In the genomic region with DNA sequence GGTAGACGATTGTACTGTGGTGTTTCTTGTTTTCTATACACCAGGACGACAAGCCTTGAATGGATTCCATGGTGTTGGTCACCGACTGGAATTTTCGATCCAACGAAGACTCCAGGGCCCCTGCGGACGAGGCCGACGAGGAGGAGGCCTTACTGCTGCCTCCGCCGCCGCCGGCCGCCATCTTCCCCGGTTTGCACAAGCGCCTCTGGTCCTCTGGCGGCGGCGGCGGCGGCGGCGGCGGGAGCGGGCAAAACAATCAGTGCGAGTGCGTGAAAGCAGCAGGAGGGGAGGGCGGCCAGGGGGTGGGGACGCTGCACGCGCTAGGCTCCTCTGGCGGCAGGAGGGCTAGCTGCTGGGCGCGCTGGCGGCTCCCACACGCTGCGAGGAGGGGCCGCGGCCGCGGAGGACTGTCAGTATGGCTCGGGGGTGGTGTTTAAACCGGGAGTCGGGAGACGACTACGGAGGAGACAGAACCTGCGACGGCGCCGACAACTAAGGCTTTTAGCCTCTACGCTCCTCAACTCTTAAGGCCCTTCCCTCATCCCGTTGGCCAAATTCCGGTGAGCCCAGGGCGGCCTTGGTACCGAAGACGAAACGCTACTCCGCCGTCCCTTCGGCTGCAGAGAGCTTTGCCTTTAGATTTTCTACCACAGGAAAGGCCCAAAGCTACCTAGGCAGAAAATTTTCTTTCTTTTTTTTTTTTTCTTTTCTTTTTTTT, we compare ENCODE assay signal across 8 mouse cellular contexts. TPM values are rescaled to one million over a fixed set of nuclear protein-coding genes. Genes with fewer than 3 reads are reported as not detected.
DNase-seq lines count a peak whose midpoint lies in the region; ATAC-seq lines count a peak whose summit lies in the region.

Rprd2 (minus strand) TSS at position 293 of the 718 bp plus-strand sequence.

- peak; percentile 81 for DNase-seq in 3T3-L1 (ENCODE audit: low read depth, low spot score)
- DNase-seq in adrenal gland, postnatal 4 days (ENCODE audit: low spot score in 2 of 2) = peak; percentile 61 to 63
- DNase-seq in embryonic facial prominence, embryonic 14.5 days (ENCODE audit: low spot score) = peak; percentile 85
- DNase-seq in heart, adult 8-10 months (ENCODE audit: low spot score) = peak; percentile 66
- DNase-seq in monocyte, adult 2 months (ENCODE audit: low read depth in 1 of 2, low spot score in 2 of 2) = peak; percentile 28 to 61
- peak; percentile 71 to 72 for DNase-seq in spleen, postnatal 36 days (ENCODE audit: low spot score in 2 of 2)

- no peaks in the 10 kb centered on the region for H3K27me3 ChIP-seq in embryonic facial prominence, embryonic 14.5 days (replicated peaks; ENCODE audit: control insufficient read depth, insufficient read depth, low read length)
- no peaks in the 10 kb centered on the region for H3K27me3 ChIP-seq in kidney, embryonic 14.5 days (ENCODE audit: control insufficient read depth, insufficient read depth, low read length)
- no peaks in the 10 kb centered on the region for H3K27me3 ChIP-seq in limb, embryonic 15.5 days

- peak within 1 kb of the TSS; percentile 99 for H3K9ac ChIP-seq in embryonic facial prominence, embryonic 14.5 days (ENCODE audit: low read depth, low read length)
- peak within 1 kb of the TSS; percentile 92 for H3K9ac ChIP-seq in kidney, embryonic 14.5 days (ENCODE audit: low read depth, low read length)
- peak within 1 kb of the TSS; percentile 77 for H3K9ac ChIP-seq in limb, embryonic 15.5 days

- H3K36me3 ChIP-seq in embryonic facial prominence, embryonic 14.5 days (ENCODE audit: control insufficient read depth, insufficient read depth, low read length) = no peaks in the 10 kb centered on the region
- no peaks in the 10 kb centered on the region; the same call in 1 of the 2 replicates for H3K36me3 ChIP-seq in kidney, embryonic 14.5 days (ENCODE audit: control insufficient read depth, insufficient read depth, low read length)
- H3K36me3 ChIP-seq in limb, embryonic 15.5 days = no peaks in the 10 kb centered on the region

- no peaks in the 10 kb centered on the region for H3K9me3 ChIP-seq in embryonic facial prominence, embryonic 14.5 days (ENCODE audit: control insufficient read depth, low read length)
- H3K9me3 ChIP-seq in kidney, embryonic 14.5 days (ENCODE audit: control insufficient read depth, low read length) = no peaks in the 10 kb centered on the region
- no peaks in the 10 kb centered on the region for H3K9me3 ChIP-seq in limb, embryonic 15.5 days

- WGBS in embryonic facial prominence, embryonic 14.5 days = under 1% methylated on average over 41 of the region's 60 CpGs
- under 1% methylated on average over 60 of the region's 60 CpGs for WGBS in kidney, embryonic 14.5 days
- WGBS in limb, embryonic 15.5 days = under 1% methylated on average over 56 of the region's 60 CpGs

- peak within 1 kb of the TSS; percentile 100 for H3K27ac ChIP-seq in embryonic facial prominence, embryonic 14.5 days (replicated peaks; ENCODE audit: low read depth, low read length)
- peak within 1 kb of the TSS; percentile 100 for H3K27ac ChIP-seq in kidney, embryonic 14.5 days (ENCODE audit: low read depth, low read length)
- H3K27ac ChIP-seq in limb, embryonic 15.5 days = peak within 1 kb of the TSS; percentile 100

- H3K4me1 ChIP-seq in embryonic facial prominence, embryonic 14.5 days (ENCODE audit: control insufficient read depth, insufficient read depth, low read length) = peaks cover 13% of the 10 kb centered on the region
- peaks cover 11% of the 10 kb centered on the region; the same call in 1 of the 2 replicates for H3K4me1 ChIP-seq in kidney, embryonic 14.5 days (ENCODE audit: control insufficient read depth, insufficient read depth, low read length)
- peaks cover 9% of the 10 kb centered on the region for H3K4me1 ChIP-seq in limb, embryonic 15.5 days

- H3K4me3 ChIP-seq in embryonic facial prominence, embryonic 14.5 days (ENCODE audit: low read depth, low read length) = peak within 1 kb of the TSS; percentile 84
- peak within 1 kb of the TSS; percentile 65 for H3K4me3 ChIP-seq in kidney, embryonic 14.5 days (ENCODE audit: low read length)
- H3K4me3 ChIP-seq in limb, embryonic 15.5 days = peak within 1 kb of the TSS; percentile 73

- peak; percentile 39 for ATAC-seq in embryonic facial prominence, embryonic 14.5 days (ENCODE audit: low read depth)
- peak; percentile 73 for ATAC-seq in kidney, embryonic 14.5 days (ENCODE audit: low FRiP score, low TSS enrichment)
- ATAC-seq in limb, embryonic 15.5 days (ENCODE audit: insufficient number of reproducible peaks, low FRiP score, low TSS enrichment, low read depth) = peak; percentile 50; the same call in 1 of the 2 replicates

- peak within 1 kb of the TSS; percentile 62 for H3K4me2 ChIP-seq in embryonic facial prominence, embryonic 14.5 days (ENCODE audit: low read depth, low read length)
- H3K4me2 ChIP-seq in kidney, embryonic 14.5 days (replicated peaks; ENCODE audit: low read depth, low read length) = peak within 1 kb of the TSS; percentile 67
- peak within 1 kb of the TSS; percentile 49 for H3K4me2 ChIP-seq in limb, embryonic 15.5 days

RNA-seq across cellular contexts. Expression of gene Rprd2, which starts in this region (rescaled TPM):
- 10 to 100 TPM; 56.5 to 64.1 TPM for total RNA-seq in adrenal gland, postnatal 4 days (2021)
- polyA plus RNA-seq in embryonic facial prominence, embryonic 14.5 days (2014; fragmentation: Nextera tagmentation; extraction: Ambion mirVana) = 20.5 and 21.2 TPM in 2 replicates
- total RNA-seq in heart, adult 8-10 months (2022) = 10 to 100 TPM; 39.1 to 47.6 (median 41.0) TPM
- polyA plus RNA-seq in kidney, embryonic 14.5 days (2014; fragmentation: Nextera tagmentation; extraction: Ambion mirVana) = 20.4 and 27.2 TPM in 2 replicates
- polyA plus RNA-seq in limb, embryonic 15.5 days (2015; fragmentation: Nextera tagmentation; extraction: Ambion mirVana) = 19.3 and 19.6 TPM in 2 replicates

Comparison
In these comparisons a context has a peak if more than half of its experiments do, and no peak if none do; other contexts are left out.
1. Peak in every context shown above with its lines: DNase-seq, ATAC-seq, H3K4me3 ChIP-seq and H3K27ac ChIP-seq.